Mouse (Mus musculus): Measurements from ENCODE around the gene Gabrg3. TPM values are rescaled to one million over a fixed set of nuclear protein-coding genes. Genes with fewer than 3 reads are reported as not detected.

Gabrg3 gene
- polyA plus RNA-seq, 1 experiment, result not detected

- TF ChIP-seq EP300 (IDR thresholded peaks at IDR 0.05; ENCODE audit: insufficient read depth, low read depth, low read length), result no peak
- no peak for TF ChIP-seq POLR2A (IDR thresholded peaks at IDR 0.05; ENCODE audit: insufficient read depth, low read length)
- no peak for TF ChIP-seq CTCF (IDR thresholded peaks at IDR 0.05; ENCODE audit: low read depth, low read length)
- Histone ChIP-seq H3K27ac (ENCODE audit: insufficient read depth, low read length) (no peak overlapping the region), H3K36me3 (ENCODE audit: control insufficient read depth, insufficient read depth, low read length, poor library complexity, severe bottlenecking) (no peaks in the 10 kb centered on the region), H3K27me3 (ENCODE audit: control insufficient read depth, insufficient read depth, low read length, poor library complexity, severe bottlenecking) (no peaks in the 10 kb centered on the region), H3K4me1 (ENCODE audit: control insufficient read depth, insufficient read depth, low read length) (no peaks in the 10 kb centered on the region), H3K9ac (ENCODE audit: low read depth, poor library complexity, severe bottlenecking) (no peak overlapping the region), H3K9me3 (replicated peaks; ENCODE audit: control insufficient read depth, insufficient read depth, low read length, poor library complexity, severe bottlenecking) (no peaks in the 10 kb centered on the region), H3K4me3 (ENCODE audit: low read depth, low read length) (no peak overlapping the region)
Measured at GRCm38 (mm10) chr7:57363812-57364211, 23.2 kb downstream of the Gabrg3 start.

DNA sequence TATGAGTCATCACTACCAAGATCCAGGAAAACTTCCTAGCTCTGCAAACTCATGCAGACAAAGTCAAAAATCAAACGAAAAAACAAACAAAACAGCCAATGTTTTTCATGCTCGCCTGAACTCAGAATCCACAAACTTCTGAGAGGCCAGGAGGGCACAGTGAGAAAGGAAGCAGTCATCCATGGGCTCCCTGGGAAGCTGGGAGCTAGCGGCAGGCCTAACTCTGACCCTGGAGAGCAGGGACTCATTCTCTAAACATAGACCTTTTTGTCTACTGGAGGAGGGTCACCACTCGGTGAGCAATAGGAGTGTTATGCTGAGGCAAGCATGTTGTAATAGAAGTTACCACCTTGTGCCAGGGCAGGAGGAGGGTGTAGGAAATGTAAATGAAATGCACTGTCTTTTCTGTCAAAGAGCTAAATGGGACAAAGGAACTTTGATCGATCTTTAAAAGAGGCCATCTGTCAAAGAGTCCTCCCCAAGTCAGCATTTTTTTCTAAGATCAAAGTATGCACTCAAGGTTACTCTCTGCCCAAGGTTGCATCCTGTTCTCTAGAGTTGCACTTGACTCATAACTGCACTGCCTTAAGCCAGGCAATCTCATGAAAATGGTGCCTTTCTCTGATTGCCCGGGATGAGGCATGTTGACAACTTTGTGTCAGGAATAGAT lies 29.0 kb downstream of the Gabrg3 start:
- no peaks in the 10 kb centered on the region for H3K9me3 ChIP-seq (replicated peaks; ENCODE audit: control insufficient read depth, insufficient read depth, low read length, poor library complexity, severe bottlenecking)
- no peak overlapping the region for H3K9ac ChIP-seq (ENCODE audit: low read depth, poor library complexity, severe bottlenecking)
- TF ChIP-seq EP300 (IDR thresholded peaks at IDR 0.05; ENCODE audit: insufficient read depth, low read depth, low read length), result no peak
- TF ChIP-seq POLR2A (IDR thresholded peaks at IDR 0.05; ENCODE audit: insufficient read depth, low read length), result no peak
- no peak for TF ChIP-seq CTCF (IDR thresholded peaks at IDR 0.05; ENCODE audit: low read depth, low read length)
- H3K4me1 ChIP-seq (ENCODE audit: control insufficient read depth, insufficient read depth, low read length), result peaks cover 2% of the 10 kb centered on the region
- no peak overlapping the region for H3K4me3 ChIP-seq (ENCODE audit: low read depth, low read length)
- no peaks in the 10 kb centered on the region; the same call in 1 of the 2 replicates for H3K27me3 ChIP-seq (ENCODE audit: control insufficient read depth, insufficient read depth, low read length, poor library complexity, severe bottlenecking)
- H3K36me3 ChIP-seq (ENCODE audit: control insufficient read depth, insufficient read depth, low read length, poor library complexity, severe bottlenecking), result no peaks in the 10 kb centered on the region
- H3K27ac ChIP-seq (ENCODE audit: insufficient read depth, low read length), result no peak overlapping the region

DNA sequence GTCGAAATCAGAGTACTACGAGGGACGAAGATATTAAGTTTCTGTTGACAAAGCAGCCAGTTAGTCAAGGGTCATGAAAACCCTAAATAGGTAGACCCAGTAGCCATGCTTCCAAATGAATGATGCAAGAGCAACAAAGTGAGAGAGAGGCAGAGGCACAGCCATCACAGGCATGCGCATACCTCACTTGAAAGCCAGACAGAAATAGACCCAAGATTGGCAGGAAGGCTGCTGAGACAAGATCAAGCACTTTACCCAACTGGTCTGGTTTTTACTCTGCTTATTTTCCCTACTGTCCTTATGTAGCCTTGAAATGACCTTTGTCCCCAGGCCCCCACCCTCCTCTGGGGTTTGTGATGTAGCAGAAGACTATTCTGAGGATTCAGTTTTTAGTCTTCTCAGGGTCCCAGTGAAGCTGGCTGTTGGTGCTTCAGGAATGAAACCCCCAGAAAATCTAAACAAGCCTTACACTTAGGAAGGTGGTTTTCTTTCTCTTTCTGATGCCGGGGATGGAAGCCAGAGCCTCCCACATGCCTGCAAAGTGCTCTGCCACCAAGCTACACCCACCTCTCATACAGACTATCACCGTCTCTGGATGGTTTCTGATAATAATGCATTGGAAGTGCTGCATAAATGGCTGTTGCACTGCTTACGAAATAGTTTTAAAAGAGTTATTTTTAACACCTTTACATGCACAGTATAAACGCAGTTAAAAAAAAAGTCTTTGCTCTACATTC lies 30.3 kb downstream of the Gabrg3 start:
- Histone ChIP-seq H3K27me3 (ENCODE audit: control insufficient read depth, insufficient read depth, low read length, poor library complexity, severe bottlenecking) (no peaks in the 10 kb centered on the region; the same call in 1 of the 2 replicates), H3K9ac (ENCODE audit: low read depth, poor library complexity, severe bottlenecking) (no peak overlapping the region), H3K36me3 (ENCODE audit: control insufficient read depth, insufficient read depth, low read length, poor library complexity, severe bottlenecking) (no peaks in the 10 kb centered on the region), H3K9me3 (replicated peaks; ENCODE audit: control insufficient read depth, insufficient read depth, low read length, poor library complexity, severe bottlenecking) (no peaks in the 10 kb centered on the region), H3K27ac (ENCODE audit: insufficient read depth, low read length) (no peak overlapping the region), H3K4me3 (ENCODE audit: low read depth, low read length) (no peak overlapping the region), H3K4me1 (ENCODE audit: control insufficient read depth, insufficient read depth, low read length) (peaks cover 2% of the 10 kb centered on the region)
- TF ChIP-seq POLR2A (IDR thresholded peaks at IDR 0.05; ENCODE audit: insufficient read depth, low read length) (no peak), CTCF (IDR thresholded peaks at IDR 0.05; ENCODE audit: low read depth, low read length) (no peak), EP300 (IDR thresholded peaks at IDR 0.05; ENCODE audit: insufficient read depth, low read depth, low read length) (no peak)

GRCm38 (mm10) chr7:57348774-57349173 lies 38.2 kb downstream of the Gabrg3 start:
- TF ChIP-seq CTCF (IDR thresholded peaks at IDR 0.05; ENCODE audit: low read depth, low read length) (no peak), POLR2A (IDR thresholded peaks at IDR 0.05; ENCODE audit: insufficient read depth, low read length) (no peak), EP300 (IDR thresholded peaks at IDR 0.05; ENCODE audit: insufficient read depth, low read depth, low read length) (no peak)
- H3K36me3 ChIP-seq (ENCODE audit: control insufficient read depth, insufficient read depth, low read length, poor library complexity, severe bottlenecking), result no peaks in the 10 kb centered on the region
- no peak overlapping the region for H3K4me3 ChIP-seq (ENCODE audit: low read depth, low read length)
- no peaks in the 10 kb centered on the region for H3K4me1 ChIP-seq (ENCODE audit: control insufficient read depth, insufficient read depth, low read length)
- no peaks in the 10 kb centered on the region for H3K9me3 ChIP-seq (replicated peaks; ENCODE audit: control insufficient read depth, insufficient read depth, low read length, poor library complexity, severe bottlenecking)
- no peaks in the 10 kb centered on the region for H3K27me3 ChIP-seq (ENCODE audit: control insufficient read depth, insufficient read depth, low read length, poor library complexity, severe bottlenecking)
- H3K9ac ChIP-seq (ENCODE audit: low read depth, poor library complexity, severe bottlenecking), result no peak overlapping the region
- H3K27ac ChIP-seq (ENCODE audit: insufficient read depth, low read length), result no peak overlapping the region

DNA sequence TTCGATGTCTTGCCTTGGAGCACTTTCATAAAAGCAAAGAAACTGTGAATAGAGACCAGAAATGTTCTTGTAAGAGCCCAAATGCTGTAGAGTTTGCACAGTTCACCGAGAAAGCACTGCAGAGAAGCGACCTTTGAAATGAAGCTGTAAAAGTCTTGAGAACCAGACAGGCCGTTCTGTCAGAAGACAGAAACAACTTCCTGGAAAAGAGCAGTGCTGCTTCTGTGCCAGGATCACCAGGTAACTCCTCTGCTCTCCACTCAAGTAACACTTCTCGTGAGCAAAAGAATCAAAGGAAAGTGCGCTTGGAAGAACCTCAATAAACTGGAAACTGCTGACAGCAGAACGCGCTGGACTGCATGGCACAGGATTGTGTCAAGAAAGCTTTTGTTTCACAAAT lies 45.1 kb downstream of the Gabrg3 start:
- H3K4me3 ChIP-seq (ENCODE audit: low read depth, low read length), result no peak overlapping the region
- no peaks in the 10 kb centered on the region for H3K27me3 ChIP-seq (ENCODE audit: control insufficient read depth, insufficient read depth, low read length, poor library complexity, severe bottlenecking)
- no peak for TF ChIP-seq POLR2A (IDR thresholded peaks at IDR 0.05; ENCODE audit: insufficient read depth, low read length)
- no peak for TF ChIP-seq EP300 (IDR thresholded peaks at IDR 0.05; ENCODE audit: insufficient read depth, low read depth, low read length)
- TF ChIP-seq CTCF (IDR thresholded peaks at IDR 0.05; ENCODE audit: low read depth, low read length), result no peak
- no peak overlapping the region for H3K9ac ChIP-seq (ENCODE audit: low read depth, poor library complexity, severe bottlenecking)
- no peak overlapping the region for H3K27ac ChIP-seq (ENCODE audit: insufficient read depth, low read length)
- no peaks in the 10 kb centered on the region for H3K4me1 ChIP-seq (ENCODE audit: control insufficient read depth, insufficient read depth, low read length)
- no peaks in the 10 kb centered on the region for H3K9me3 ChIP-seq (replicated peaks; ENCODE audit: control insufficient read depth, insufficient read depth, low read length, poor library complexity, severe bottlenecking)
- no peaks in the 10 kb centered on the region for H3K36me3 ChIP-seq (ENCODE audit: control insufficient read depth, insufficient read depth, low read length, poor library complexity, severe bottlenecking)

- Histone ChIP-seq H3K36me3 (ENCODE audit: control insufficient read depth, insufficient read depth, low read length, poor library complexity, severe bottlenecking) (no peaks in the 10 kb centered on the region), H3K4me3 (ENCODE audit: low read depth, low read length) (no peak overlapping the region), H3K4me1 (ENCODE audit: control insufficient read depth, insufficient read depth, low read length) (no peaks in the 10 kb centered on the region), H3K9ac (ENCODE audit: low read depth, poor library complexity, severe bottlenecking) (no peak overlapping the region), H3K27me3 (ENCODE audit: control insufficient read depth, insufficient read depth, low read length, poor library complexity, severe bottlenecking) (no peaks in the 10 kb centered on the region), H3K9me3 (replicated peaks; ENCODE audit: control insufficient read depth, insufficient read depth, low read length, poor library complexity, severe bottlenecking) (no peaks in the 10 kb centered on the region), H3K27ac (ENCODE audit: insufficient read depth, low read length) (no peak overlapping the region)
- TF ChIP-seq CTCF (IDR thresholded peaks at IDR 0.05; ENCODE audit: low read depth, low read length) (no peak), EP300 (IDR thresholded peaks at IDR 0.05; ENCODE audit: insufficient read depth, low read depth, low read length) (no peak), POLR2A (IDR thresholded peaks at IDR 0.05; ENCODE audit: insufficient read depth, low read length) (no peak)
Measured at GRCm38 (mm10) chr7:57331211-57331610, 55.8 kb downstream of the Gabrg3 start.
